Mouse (Mus musculus) cortical plate, adult 2 months (tissue): Measurements from ENCODE around the gene Camta1. TPM values are rescaled to one million over a fixed set of nuclear protein-coding genes. Genes with fewer than 3 reads are reported as not detected.

Experiments
- H3K27ac ChIP-seq: fragments of 200-500 bp; 2 replicates; pipeline ENCODE4 v1.5.1; 2012; ENCODE audit warnings: low read length, control low read depth, inconsistent platforms; ENCODE audit not compliant: insufficient read depth
- H3K4me1 ChIP-seq: fragments of 200-500 bp; 2 replicates; pipeline ENCODE4 v1.6.1; 2011; ENCODE audit warnings: low read length; ENCODE audit not compliant: control insufficient read depth, insufficient read depth
- H3K4me3 ChIP-seq: fragments of 200-500 bp; 2 replicates; pipeline ENCODE4 v1.5.1; 2011; ENCODE audit warnings: mild to moderate bottlenecking, low read length, control low read depth; ENCODE audit not compliant: insufficient read depth
- CTCF ChIP-seq: fragments of 200-500 bp; IDR thresholded peaks from 2 replicates; pipeline ENCODE4 v1.5.1; 2011; ENCODE audit warnings: mild to moderate bottlenecking, control low read depth, low read length; ENCODE audit not compliant: insufficient read depth; ENCODE audit errors: extremely low read depth
- POLR2A ChIP-seq: fragments of 200-500 bp; IDR thresholded peaks from 2 replicates; pipeline ENCODE4 v1.6.1; 2011; ENCODE audit warnings: mild to moderate bottlenecking, low read length, control low read depth; ENCODE audit not compliant: insufficient read depth; ENCODE audit errors: extremely low read depth
- polyA plus RNA-seq: library from polyadenylated mRNA; depleted of rRNA; stranded (reverse); fragments of >200 nt; gene quantifications from 2 replicates; pipeline ENCODE4 v1.2.3, GENCODE M21; 2012

Camta1 gene
- polyA plus RNA-seq, 1 experiment, result 111 TPM

DNA sequence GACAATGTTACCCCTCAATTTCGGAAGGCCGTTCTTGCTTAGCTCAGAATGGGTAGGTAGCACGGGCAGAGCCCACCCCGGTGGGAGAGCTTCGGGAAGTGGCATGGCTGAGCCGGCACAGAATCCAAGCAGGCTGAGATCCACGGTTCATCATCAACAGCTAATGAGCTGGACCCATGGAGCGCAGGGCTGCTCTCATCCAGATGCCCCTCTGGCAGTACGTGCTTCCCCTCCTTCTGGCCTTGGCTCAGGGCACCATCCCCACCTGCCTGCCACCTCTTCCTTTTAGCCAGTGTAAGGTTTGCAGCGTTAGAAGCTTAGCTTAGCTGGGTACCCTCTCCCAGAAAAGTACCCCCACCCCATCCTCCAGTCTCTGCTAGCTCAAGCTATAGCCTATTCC, 545.2 kb downstream of the Camta1 start:
- no peak overlapping the region for H3K4me3 ChIP-seq
- TF ChIP-seq CTCF, result no peak
- no peak for TF ChIP-seq POLR2A
- no peaks in the 10 kb centered on the region for H3K4me1 ChIP-seq
- no peak overlapping the region for H3K27ac ChIP-seq

DNA sequence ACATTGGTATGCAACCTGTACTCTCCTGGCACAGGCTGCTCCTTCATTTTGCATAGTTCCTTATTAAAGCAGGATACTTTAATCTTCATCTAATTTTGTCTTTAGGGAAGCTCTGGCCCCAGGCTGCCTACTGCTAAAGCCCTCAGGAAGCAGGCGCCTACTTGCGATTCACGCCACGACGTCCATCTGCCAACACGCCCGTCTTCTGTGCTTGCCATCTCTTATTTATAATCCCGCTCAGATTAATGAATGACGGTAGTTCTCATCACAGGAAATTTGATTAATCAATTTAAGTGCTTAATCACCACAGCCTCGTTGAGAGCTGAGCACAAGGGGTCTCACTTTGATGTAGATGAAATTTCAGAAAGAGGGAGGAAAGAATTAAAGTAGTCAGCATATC, 546.0 kb downstream of the Camta1 start:
- H3K4me3 ChIP-seq, result no peak overlapping the region
- H3K4me1 ChIP-seq, result no peaks in the 10 kb centered on the region
- TF ChIP-seq POLR2A (no peak), CTCF (no peak)
- H3K27ac ChIP-seq, result no peak overlapping the region

DNA sequence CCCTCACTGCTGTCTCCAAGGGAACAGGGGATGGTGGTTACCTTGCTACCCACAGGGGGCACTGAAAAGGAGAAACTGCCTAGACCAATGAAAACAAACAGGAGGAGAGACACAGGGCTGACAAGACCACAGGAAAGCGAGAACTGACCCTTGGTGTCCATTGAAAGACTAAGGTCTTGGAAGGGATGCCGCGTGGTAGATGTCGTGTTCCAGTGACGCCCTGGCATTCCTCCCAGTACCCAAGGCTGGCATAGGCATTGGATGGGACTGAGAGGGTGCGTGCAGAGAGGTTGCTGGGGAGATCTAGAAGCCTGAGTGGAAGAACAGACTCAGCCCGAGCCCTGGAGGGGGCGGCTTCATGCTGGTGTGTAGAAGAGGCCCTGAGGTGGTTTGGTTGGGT, 550.9 kb downstream of the Camta1 start:
- Histone ChIP-seq H3K4me3 (no peak overlapping the region), H3K4me1 (no peaks in the 10 kb centered on the region; the same call in 1 of the 2 replicates), H3K27ac (no peak overlapping the region)
- TF ChIP-seq CTCF (no peak), POLR2A (no peak)

DNA sequence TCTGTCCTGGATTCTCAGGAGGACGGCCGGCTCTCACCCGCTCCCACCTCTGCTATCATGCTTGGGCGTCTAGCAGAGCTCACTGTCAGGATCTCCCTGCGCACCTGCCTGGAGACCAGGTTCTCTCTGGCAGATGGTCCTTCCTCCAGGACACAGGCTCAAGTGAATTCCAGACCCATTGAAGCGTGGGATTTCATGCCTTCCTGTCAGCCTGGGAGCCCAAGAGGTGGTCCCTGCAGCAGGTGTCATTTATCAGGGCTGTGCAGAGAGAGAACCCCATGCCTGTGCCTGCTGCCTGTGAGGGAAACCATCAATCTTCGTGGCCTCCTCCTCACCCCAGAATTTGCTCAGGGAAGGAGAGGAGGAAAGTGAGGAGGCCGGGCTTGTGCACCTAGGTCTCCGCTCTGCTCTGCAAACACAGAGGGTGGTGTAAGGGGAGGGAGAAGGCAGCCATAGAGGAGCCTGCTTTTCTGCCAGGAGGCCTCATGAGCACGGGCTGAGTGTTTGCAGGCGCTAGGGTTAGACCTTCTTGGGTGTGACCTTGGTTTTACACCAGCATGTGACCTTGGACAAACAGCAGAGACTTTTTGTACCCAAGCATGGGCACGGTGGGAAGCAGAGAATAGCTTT, 551.5 kb downstream of the Camta1 start:
- TF ChIP-seq CTCF (no peak), POLR2A (no peak)
- Histone ChIP-seq H3K27ac (no peak overlapping the region), H3K4me1 (no peaks in the 10 kb centered on the region; the same call in 1 of the 2 replicates), H3K4me3 (no peak overlapping the region)

DNA sequence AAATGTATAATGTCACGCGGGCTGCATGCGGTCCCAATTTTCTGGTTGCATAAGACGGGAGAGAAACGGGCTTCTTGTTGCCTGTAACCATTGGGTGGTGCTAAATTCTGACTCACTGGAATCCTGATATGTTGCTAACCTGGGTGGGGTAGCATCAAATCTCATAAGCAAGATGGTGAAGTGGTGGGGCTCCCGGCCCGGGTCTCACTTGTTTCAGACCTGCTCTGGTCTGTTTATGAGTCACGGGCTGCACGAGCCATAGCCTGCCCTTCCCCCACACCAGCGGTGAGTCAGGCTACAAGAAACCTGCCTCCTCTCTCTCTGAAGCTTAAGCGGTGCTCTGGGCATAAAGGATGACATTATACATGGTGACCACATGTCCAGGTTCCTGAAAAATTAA, 554.8 kb downstream of the Camta1 start:
- no peak overlapping the region for H3K4me3 ChIP-seq
- TF ChIP-seq CTCF (no peak), POLR2A (no peak)
- no peak overlapping the region for H3K27ac ChIP-seq
- H3K4me1 ChIP-seq, result no peaks in the 10 kb centered on the region; the same call in 1 of the 2 replicates

DNA sequence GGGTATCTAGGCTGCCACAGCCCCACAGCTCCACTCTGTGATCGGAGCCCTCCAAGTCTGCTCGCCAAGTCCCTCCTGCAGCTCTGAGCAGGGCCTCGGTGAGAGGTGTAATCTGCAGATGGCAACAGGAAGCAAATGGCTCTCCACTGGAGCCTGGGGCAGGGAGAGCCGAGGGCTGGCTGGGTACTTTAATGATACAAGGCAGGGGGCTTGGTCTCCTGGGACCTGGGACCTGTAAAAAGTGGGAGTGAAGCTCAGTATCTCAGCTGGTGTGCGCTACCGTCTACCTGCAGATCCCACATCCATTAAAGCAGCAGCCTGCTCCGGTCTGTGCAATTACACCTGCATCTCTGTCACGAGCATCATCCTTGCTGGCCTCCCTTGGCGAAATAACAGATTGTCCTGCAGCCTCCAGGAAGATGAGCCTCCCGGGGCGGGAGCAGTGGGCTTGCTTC, 555.3 kb downstream of the Camta1 start:
- H3K27ac ChIP-seq, result no peak overlapping the region
- no peaks in the 10 kb centered on the region; the same call in 1 of the 2 replicates for H3K4me1 ChIP-seq
- no peak overlapping the region for H3K4me3 ChIP-seq
- TF ChIP-seq CTCF, result no peak
- TF ChIP-seq POLR2A, result no peak

DNA sequence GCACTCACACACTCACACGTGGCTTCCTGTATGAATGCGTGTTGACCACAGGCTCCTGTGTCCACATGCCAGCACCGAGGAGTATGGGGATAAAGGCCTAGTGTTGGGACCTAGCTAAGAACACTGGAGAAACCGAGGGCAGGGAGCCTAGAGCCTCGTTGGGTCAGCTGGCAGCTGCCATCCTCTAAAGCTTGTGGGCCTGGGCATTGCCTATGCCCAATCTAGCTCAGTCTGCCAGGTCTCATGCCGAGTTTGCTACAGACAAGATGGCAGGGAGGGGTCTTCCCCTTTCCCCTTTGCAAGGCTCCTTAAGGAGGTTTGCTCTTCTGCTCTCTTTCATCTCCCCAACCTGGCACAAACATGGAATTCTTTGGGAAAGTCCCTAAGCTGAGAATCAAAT, 555.9 kb downstream of the Camta1 start:
- H3K4me1 ChIP-seq, result no peaks in the 10 kb centered on the region; the same call in 1 of the 2 replicates
- TF ChIP-seq POLR2A, result no peak
- no peak for TF ChIP-seq CTCF

DNA sequence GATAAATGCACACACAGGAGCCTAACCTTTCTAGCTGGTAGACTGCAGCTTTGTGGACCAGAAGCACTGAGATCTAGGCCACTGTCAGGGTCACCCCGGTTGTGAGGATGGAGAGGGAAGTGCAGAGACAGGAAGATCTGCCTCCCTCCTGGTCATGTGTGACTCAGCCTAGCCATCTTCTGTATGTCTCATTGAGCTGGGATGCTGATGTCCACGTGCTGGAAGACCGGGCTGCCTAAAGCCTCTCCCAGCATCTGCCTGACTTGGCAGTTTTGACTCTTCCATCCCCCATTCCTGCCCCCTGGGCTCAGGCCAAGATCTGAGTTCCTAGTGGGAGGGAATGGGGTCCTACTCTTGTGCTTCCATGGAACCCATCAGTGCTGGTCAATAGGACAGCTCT, 557.7 kb downstream of the Camta1 start:
- H3K4me3 ChIP-seq, result no peak overlapping the region
- H3K4me1 ChIP-seq, result no peaks in the 10 kb centered on the region; the same call in 1 of the 2 replicates
- no peak overlapping the region for H3K27ac ChIP-seq
- TF ChIP-seq POLR2A (no peak), CTCF (no peak)

More for the DNA sequence above, 555.9 kb downstream of the Camta1 start:
- no peak overlapping the region for H3K27ac ChIP-seq
- H3K4me3 ChIP-seq, result no peak overlapping the region

DNA sequence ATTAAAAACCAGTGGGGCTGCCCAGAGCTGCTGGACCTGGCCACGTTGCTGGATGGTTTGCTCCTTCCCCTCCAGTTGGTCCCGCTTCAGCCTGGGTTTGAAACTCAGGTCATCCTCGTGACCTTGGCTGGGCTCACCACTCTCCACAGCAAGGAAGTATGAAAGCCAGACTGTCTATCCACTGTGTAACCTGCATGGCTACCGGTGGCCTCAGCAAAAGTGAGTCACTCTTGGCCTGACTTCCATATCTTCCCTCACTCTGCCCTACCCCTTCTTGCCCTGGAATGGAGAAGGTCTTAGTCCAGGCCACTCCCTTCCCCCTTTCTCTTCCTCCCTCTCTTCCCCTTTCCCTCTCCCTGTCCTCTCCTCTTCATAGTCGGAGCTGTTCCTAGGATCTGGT, 558.2 kb downstream of the Camta1 start:
- H3K27ac ChIP-seq, result no peak overlapping the region
- TF ChIP-seq POLR2A (no peak), CTCF (no peak)
- no peaks in the 10 kb centered on the region; the same call in 1 of the 2 replicates for H3K4me1 ChIP-seq
- no peak overlapping the region for H3K4me3 ChIP-seq

DNA sequence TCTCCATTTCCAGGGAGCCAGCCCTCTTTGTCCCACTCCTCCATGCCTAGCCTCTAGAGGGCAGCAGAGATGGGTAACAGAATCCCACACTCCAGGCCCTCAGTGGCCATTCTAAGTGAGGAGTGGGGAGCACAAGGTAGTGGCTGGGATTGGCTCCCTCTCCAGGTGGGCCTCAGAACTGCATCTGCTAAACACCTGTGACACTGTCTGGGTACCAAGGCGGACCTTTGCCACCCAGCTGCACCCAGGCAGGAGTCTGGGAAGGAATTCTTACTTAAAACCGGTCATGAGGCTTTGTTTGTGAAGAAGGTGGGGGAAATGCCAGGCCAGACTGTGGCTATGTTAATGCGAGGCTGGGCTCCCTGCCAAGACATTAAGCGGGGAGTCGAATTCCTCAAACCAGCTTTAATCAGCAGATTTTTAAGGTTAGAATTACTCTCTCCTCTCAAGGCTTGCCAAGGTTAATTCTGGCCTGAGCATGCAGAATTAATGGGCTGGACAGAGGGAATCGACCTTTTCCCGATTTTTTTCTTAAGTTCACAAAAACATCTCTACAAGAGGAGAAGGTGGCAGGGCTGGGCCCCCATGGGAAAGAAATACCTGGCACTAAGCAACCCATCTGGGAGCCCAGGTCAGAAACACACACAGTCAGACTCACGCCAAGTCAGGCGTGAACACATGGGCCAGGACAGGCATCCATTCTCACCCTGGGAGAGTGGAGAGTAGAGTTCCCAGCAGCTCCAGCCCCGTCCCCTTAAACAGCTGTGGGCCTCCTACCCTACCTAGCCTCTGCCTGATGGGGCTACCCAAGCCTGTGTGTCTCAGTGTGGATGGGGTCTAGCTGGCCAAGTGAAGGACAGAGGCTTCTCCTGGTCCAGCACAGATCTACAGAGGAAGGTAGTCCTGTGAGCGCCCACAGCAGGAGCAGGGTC, 559.2 kb downstream of the Camta1 start:
- Histone ChIP-seq H3K4me1 (no peaks in the 10 kb centered on the region; the same call in 1 of the 2 replicates), H3K4me3 (no peak overlapping the region)

More for the DNA sequence above, 559.2 kb downstream of the Camta1 start:
- no peak for TF ChIP-seq POLR2A
- TF ChIP-seq CTCF, result peak; percentile 56
- no peak overlapping the region for H3K27ac ChIP-seq
